Mouse (Mus musculus): ENCODE data around the gene Tsc2. TPM values are rescaled to one million over a fixed set of nuclear protein-coding genes. Genes with fewer than 3 reads are reported as not detected.
A peak's percentile ranks its signal among the peaks of the same experiment; 100 is the strongest.

Gene Tsc2
- polyA plus RNA-seq, 1 experiment from 2014 or later = 85.0 TPM

DNA sequence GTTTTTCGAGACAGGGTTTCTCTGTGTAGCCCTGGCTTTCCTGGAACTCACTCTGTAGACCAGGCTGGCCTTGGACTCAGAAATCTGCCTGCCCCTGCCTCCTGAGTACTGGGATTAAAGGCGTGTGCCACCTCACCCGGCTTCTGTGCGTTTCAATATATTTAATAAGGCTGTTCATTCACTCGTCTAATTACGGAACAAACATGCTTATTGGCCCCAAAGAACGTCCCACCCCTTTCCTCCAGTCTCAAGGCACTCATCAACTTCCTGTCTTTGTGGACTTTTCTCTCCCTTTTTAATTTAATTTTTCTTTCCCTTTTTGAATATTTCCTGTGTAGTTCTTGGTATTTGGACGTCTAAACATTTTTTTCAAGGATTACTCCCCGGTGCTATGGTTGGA lies 84.0 kb downstream of the Tsc2 start:
- Histone ChIP-seq H3K9me3 (replicated peaks; ENCODE audit: control insufficient read depth, low read length, poor library complexity, severe bottlenecking) (no peaks in the 10 kb centered on the region), H3K36me3 (ENCODE audit: control insufficient read depth, insufficient read depth, low read length) (no peaks in the 10 kb centered on the region), H3K27ac (ENCODE audit: low read length) (no peak overlapping the region), H3K9ac (ENCODE audit: low read depth, low read length) (no peak overlapping the region), H3K4me1 (ENCODE audit: control insufficient read depth, insufficient read depth, low read length) (peaks cover 23% of the 10 kb centered on the region), H3K4me3 (ENCODE audit: low read depth, low read length) (no peak overlapping the region), H3K4me2 (ENCODE audit: low read length) (peak overlapping the region; percentile 91; the same call in 1 of the 2 replicates), H3K27me3 (ENCODE audit: control insufficient read depth, insufficient read depth, low read depth, low read length) (no peaks in the 10 kb centered on the region)
- no peak for ATAC-seq
- WGBS = 47% methylated on average over 9 of the region's 9 CpGs

DNA sequence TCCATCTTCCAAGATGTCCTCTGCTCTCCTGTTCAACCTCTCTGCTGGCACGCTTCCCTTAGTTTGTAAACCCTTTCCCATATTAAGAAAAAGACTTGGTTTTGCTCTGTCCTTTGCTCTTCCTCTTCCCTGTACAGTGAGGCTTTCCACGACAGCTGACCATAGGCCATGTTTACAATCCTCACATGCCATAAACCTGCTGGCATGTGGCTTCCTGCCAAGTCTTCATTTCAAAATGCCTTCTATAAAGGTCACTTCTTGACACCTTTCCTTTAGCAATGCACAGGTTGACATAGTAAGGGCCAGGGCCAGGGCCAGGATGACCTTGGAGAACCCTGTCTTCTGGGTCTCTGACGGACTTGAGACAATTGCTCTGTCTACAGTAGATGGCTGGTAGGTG lies 86.2 kb downstream of the Tsc2 start:
- Histone ChIP-seq H3K9ac (ENCODE audit: low read depth, low read length) (no peak overlapping the region), H3K27me3 (ENCODE audit: control insufficient read depth, insufficient read depth, low read depth, low read length) (no peaks in the 10 kb centered on the region), H3K27ac (ENCODE audit: low read length) (no peak overlapping the region), H3K36me3 (ENCODE audit: control insufficient read depth, insufficient read depth, low read length) (no peaks in the 10 kb centered on the region), H3K4me1 (ENCODE audit: control insufficient read depth, insufficient read depth, low read length) (peaks cover 4% of the 10 kb centered on the region), H3K9me3 (replicated peaks; ENCODE audit: control insufficient read depth, low read length, poor library complexity, severe bottlenecking) (no peaks in the 10 kb centered on the region), H3K4me2 (ENCODE audit: low read length) (no peak overlapping the region), H3K4me3 (ENCODE audit: low read depth, low read length) (no peak overlapping the region)
- ATAC-seq = no peak
- WGBS = 99% methylated on average over 3 of the region's 3 CpGs

Small RNA genes within 50 kb of the gene (microRNA-seq; reads per million reads assigned to microRNA genes)
- gene Gm24589 = not detected

Other genes with a start within 250 kb of the Tsc2 start
- gene Rnps1, start 218.1 kb downstream of the Tsc2 start, polyA plus RNA-seq (2015; fragmentation: Nextera tagmentation; extraction: Ambion mirVana) = 357 and 365 TPM in 2 replicates
- 34.2 and 34.4 TPM in 2 replicates for gene Eci1, start 206.0 kb downstream of the Tsc2 start, polyA plus RNA-seq (2015; fragmentation: Nextera tagmentation; extraction: Ambion mirVana)
- 7.9 and 9.9 TPM in 2 replicates for gene Dnase1l2, start 189.5 kb downstream of the Tsc2 start, polyA plus RNA-seq (2015; fragmentation: Nextera tagmentation; extraction: Ambion mirVana)
- 46.4 and 50.2 TPM in 2 replicates for gene E4f1, start 162.3 kb downstream of the Tsc2 start, polyA plus RNA-seq (2015; fragmentation: Nextera tagmentation; extraction: Ambion mirVana)
- 64.2 and 70.2 TPM in 2 replicates for gene Pgp, start 162.2 kb downstream of the Tsc2 start, polyA plus RNA-seq (2015; fragmentation: Nextera tagmentation; extraction: Ambion mirVana)
- 0.40 TPM in 1 of 2 replicates, not detected in the other for gene Bricd5, start 158.7 kb downstream of the Tsc2 start, polyA plus RNA-seq (2015; fragmentation: Nextera tagmentation; extraction: Ambion mirVana)
- gene Mlst8, start 153.6 kb downstream of the Tsc2 start, polyA plus RNA-seq (2015; fragmentation: Nextera tagmentation; extraction: Ambion mirVana) = 36.5 and 37.2 TPM in 2 replicates
- gene Caskin1, start 144.0 kb downstream of the Tsc2 start, polyA plus RNA-seq (2015; fragmentation: Nextera tagmentation; extraction: Ambion mirVana) = 43.6 and 45.7 TPM in 2 replicates
- gene Traf7, start 104.7 kb downstream of the Tsc2 start, polyA plus RNA-seq (2015; fragmentation: Nextera tagmentation; extraction: Ambion mirVana) = 103 and 104 TPM in 2 replicates
- 9.1 and 14.7 TPM in 2 replicates for gene Rab26, start 98.4 kb downstream of the Tsc2 start, polyA plus RNA-seq (2015; fragmentation: Nextera tagmentation; extraction: Ambion mirVana)
- gene Pkd1, start 82.8 kb downstream of the Tsc2 start, polyA plus RNA-seq (2015; fragmentation: Nextera tagmentation; extraction: Ambion mirVana) = 20.1 and 22.4 TPM in 2 replicates
- gene Nthl1, start 50 bp upstream of the Tsc2 start, polyA plus RNA-seq (2015; fragmentation: Nextera tagmentation; extraction: Ambion mirVana) = 9.8 and 10.0 TPM in 2 replicates
- gene Slc9a3r2, start 17.7 kb upstream of the Tsc2 start, polyA plus RNA-seq (2015; fragmentation: Nextera tagmentation; extraction: Ambion mirVana) = 43.3 and 43.7 TPM in 2 replicates
- gene Npw, start 25.8 kb upstream of the Tsc2 start, polyA plus RNA-seq (2015; fragmentation: Nextera tagmentation; extraction: Ambion mirVana) = 0.36 and 0.90 TPM in 2 replicates
- gene Zfp598, start 37.1 kb upstream of the Tsc2 start, polyA plus RNA-seq (2015; fragmentation: Nextera tagmentation; extraction: Ambion mirVana) = 19.7 and 20.3 TPM in 2 replicates
- 266 and 303 TPM in 2 replicates for gene Syngr3, start 57.3 kb upstream of the Tsc2 start, polyA plus RNA-seq (2015; fragmentation: Nextera tagmentation; extraction: Ambion mirVana)
- gene Gfer, start 63.5 kb upstream of the Tsc2 start, polyA plus RNA-seq (2015; fragmentation: Nextera tagmentation; extraction: Ambion mirVana) = 33.7 and 40.8 TPM in 2 replicates
- 1.9 and 2.2 TPM in 2 replicates for gene Noxo1, start 63.6 kb upstream of the Tsc2 start, polyA plus RNA-seq (2015; fragmentation: Nextera tagmentation; extraction: Ambion mirVana)
- gene Tbl3, start 75.0 kb upstream of the Tsc2 start, polyA plus RNA-seq (2015; fragmentation: Nextera tagmentation; extraction: Ambion mirVana) = 61.8 and 69.2 TPM in 2 replicates
- gene Rnf151, start 85.4 kb upstream of the Tsc2 start, polyA plus RNA-seq (2015; fragmentation: Nextera tagmentation; extraction: Ambion mirVana) = 0.28 TPM in 1 of 2 replicates, not detected in the other
- gene Rps2, start 85.5 kb upstream of the Tsc2 start, polyA plus RNA-seq (2015; fragmentation: Nextera tagmentation; extraction: Ambion mirVana) = 657 and 682 TPM in 2 replicates
- gene Ndufb10, start 91.8 kb upstream of the Tsc2 start, polyA plus RNA-seq (2015; fragmentation: Nextera tagmentation; extraction: Ambion mirVana) = 264 and 289 TPM in 2 replicates
- gene Rpl3l, start 95.2 kb upstream of the Tsc2 start, polyA plus RNA-seq (2015; fragmentation: Nextera tagmentation; extraction: Ambion mirVana) = not detected in 2 replicates
- 14.9 and 17.5 TPM in 2 replicates for gene Msrb1, start 104.0 kb upstream of the Tsc2 start, polyA plus RNA-seq (2015; fragmentation: Nextera tagmentation; extraction: Ambion mirVana)
- gene Hs3st6, start 120.4 kb upstream of the Tsc2 start, polyA plus RNA-seq (2015; fragmentation: Nextera tagmentation; extraction: Ambion mirVana) = not detected in 2 replicates
- gene Meiob, start 171.7 kb upstream of the Tsc2 start, polyA plus RNA-seq (2015; fragmentation: Nextera tagmentation; extraction: Ambion mirVana) = not detected in 2 replicates
- gene Hagh, start 207.5 kb upstream of the Tsc2 start, polyA plus RNA-seq (2015; fragmentation: Nextera tagmentation; extraction: Ambion mirVana) = 62.9 and 72.2 TPM in 2 replicates
- gene Fahd1, start 217.7 kb upstream of the Tsc2 start, polyA plus RNA-seq (2015; fragmentation: Nextera tagmentation; extraction: Ambion mirVana) = 19.6 and 20.2 TPM in 2 replicates
- gene Igfals, start 233.4 kb upstream of the Tsc2 start, polyA plus RNA-seq (2015; fragmentation: Nextera tagmentation; extraction: Ambion mirVana) = not detected in 2 replicates

Data from midbrain, embryonic 16.5 days (tissue).